ENCODE assay signal across 8 mouse cellular contexts in genomic region chr15:78428391-78429138, GRCm38 (mm10). TPM values are rescaled to one million over a fixed set of nuclear protein-coding genes. Genes with fewer than 3 reads are reported as not detected.
DNase-seq lines count a peak whose midpoint lies in the region; ATAC-seq lines count a peak whose summit lies in the region.

Gene Kctd17 (plus strand): TSS chr15:78428564.

- DNase-seq in adrenal gland, postnatal 14 days, result peak; percentile 88
- peak; percentile 93 for DNase-seq in embryo, embryonic 10 days (ENCODE audit: low spot score)
- DNase-seq in gonadal fat pad, adult 2 months (ENCODE audit: low read depth), result no peak
- DNase-seq in intestine, embryonic 14.5 days (ENCODE audit: low spot score), result peak; percentile 80
- peak; percentile 83 to 84 for DNase-seq in left cerebral cortex, postnatal 14 days (ENCODE audit: low spot score in 2 of 2)
- DNase-seq in right cerebral cortex, postnatal 14 days, result peak; percentile 80
- DNase-seq in spleen, postnatal 14 days (ENCODE audit: low spot score in 2 of 2), result no peak

- H3K27ac ChIP-seq in intestine, embryonic 14.5 days (ENCODE audit: low read depth), result peak within 1 kb of the TSS; percentile 48; the same call in 1 of the 2 replicates

- WGBS in intestine, embryonic 14.5 days, result 2% methylated on average over 47 of the region's 52 CpGs

- peak; percentile 79 for ATAC-seq in intestine, embryonic 14.5 days (replicated peaks; ENCODE audit: low FRiP score, low TSS enrichment, low read depth)
- ATAC-seq in megakaryocyte, adult 5-6 weeks (ENCODE audit: poor library complexity, severe bottlenecking), result peak; percentile 77

- H3K27me3 ChIP-seq in intestine, embryonic 14.5 days (replicated peaks; ENCODE audit: control insufficient read depth, insufficient read depth, low read length), result peaks cover 20% of the 10 kb centered on the region

- peak within 1 kb of the TSS; percentile 58 for H3K4me3 ChIP-seq in intestine, embryonic 14.5 days (ENCODE audit: low read depth, low read length)

- H3K36me3 ChIP-seq in intestine, embryonic 14.5 days (ENCODE audit: control insufficient read depth, insufficient read depth, low read length), result peaks cover 4% of the 10 kb centered on the region

- intact Hi-C loops in left cerebral cortex, postnatal 14 days (cut with DNase I), result loop anchor here (10.0 kb wide), 1 partner anchor 444 kb away; no protein-coding TSS in a partner anchor

- peak within 1 kb of the TSS; percentile 58 for H3K9ac ChIP-seq in intestine, embryonic 14.5 days (ENCODE audit: low read length)

- peaks cover 9% of the 10 kb centered on the region for H3K4me1 ChIP-seq in intestine, embryonic 14.5 days (replicated peaks; ENCODE audit: control insufficient read depth, insufficient read depth, low read length)

- peak within 1 kb of the TSS; percentile 68 for H3K4me2 ChIP-seq in intestine, embryonic 14.5 days (ENCODE audit: low read length)

- no peaks in the 10 kb centered on the region for H3K9me3 ChIP-seq in intestine, embryonic 14.5 days (ENCODE audit: control insufficient read depth, low read length)

RNA-seq across cellular contexts. Expression of gene Kctd17, which starts in this region (rescaled TPM):
- 83.4 and 88.8 TPM in 2 replicates for total RNA-seq in adrenal gland, postnatal 14 days (2021)
- 205 and 251 TPM in 2 replicates for polyA plus RNA-seq in gonadal fat pad, adult 2 months (2012; rRNA removed)
- polyA plus RNA-seq in intestine, embryonic 14.5 days (2014; fragmentation: Nextera tagmentation; extraction: Ambion mirVana), result 35.0 and 37.7 TPM in 2 replicates
- 100 to 1,000 TPM; 288 to 291 TPM for total RNA-seq in left cerebral cortex, postnatal 14 days (2021)
- total RNA-seq in megakaryocyte, adult 5-6 weeks (2015), result 8.7 and 9.5 TPM in 2 replicates
- 5.2 and 9.6 TPM in 2 replicates for total RNA-seq in megakaryocyte, adult 5-6 weeks (2017)

Comparison
In these comparisons a context has a peak if more than half of its experiments do, and no peak if none do; other contexts are left out.
1. DNase-seq: peak in adrenal gland, postnatal 14 days (single experiment), embryo, embryonic 10 days (single experiment), intestine, embryonic 14.5 days (single experiment), left cerebral cortex, postnatal 14 days (2 of 2) and right cerebral cortex, postnatal 14 days (single experiment); none in gonadal fat pad, adult 2 months (single experiment) and spleen, postnatal 14 days (0 of 2).